Mouse (Mus musculus) MEL (cell line): ENCODE results near the gene Mrpl10.

Experiments
- BHLHE40 ChIP-seq: IDR thresholded peaks from 2 replicates; pipeline ENCODE4 v1.6.1; 2012; ENCODE audit warnings: low read depth, mild to moderate bottlenecking, inconsistent platforms, low read length, improper control_type of control experiment, borderline replicate concordance
- CHD2 ChIP-seq: IDR thresholded peaks from 2 replicates; pipeline ENCODE4 v1.6.1; 2011; ENCODE audit warnings: low read length, improper control_type of control experiment
- CTCF ChIP-seq, 3 experiments: IDR thresholded peaks in 2 of 3; conservative IDR thresholded peaks in 1 of 3; 2 replicates each; pipeline ENCODE4 v1.5.1; 2011 to 2012; ENCODE audit warnings: low read length in 3 of 3, low read depth in 2 of 3, mild to moderate bottlenecking in 2 of 3, improper control_type of control experiment in 1 of 3, inconsistent platforms in 1 of 3, mixed read lengths in 1 of 3, moderate library complexity in 1 of 3; ENCODE audit not compliant: control insufficient read depth in 1 of 3, insufficient read depth in 1 of 3, poor library complexity in 1 of 3, severe bottlenecking in 1 of 3
- ELF1 ChIP-seq: IDR thresholded peaks from 2 replicates; pipeline ENCODE4 v1.6.1; 2014; ENCODE audit warnings: low read depth, mild to moderate bottlenecking, inconsistent platforms, low read length, improper control_type of control experiment, moderate library complexity
- EP300 ChIP-seq, 2 experiments: IDR thresholded peaks; 2 replicates each; pipeline ENCODE4 v1.6.1; 2011; ENCODE audit warnings: improper control_type of control experiment in 2 of 2, low read length in 2 of 2, low read depth in 1 of 2, mild to moderate bottlenecking in 1 of 2
- GABPA ChIP-seq: IDR thresholded peaks from 2 replicates; pipeline ENCODE4 v1.6.1; 2012; ENCODE audit warnings: low read depth, mild to moderate bottlenecking, inconsistent platforms, low read length, improper control_type of control experiment, moderate library complexity
- HCFC1 ChIP-seq: IDR thresholded peaks from 2 replicates; pipeline ENCODE4 v1.6.1; 2012; ENCODE audit warnings: low read depth, mild to moderate bottlenecking, inconsistent platforms, low read length, improper control_type of control experiment, moderate library complexity
- JUND ChIP-seq: IDR thresholded peaks from 2 replicates; pipeline ENCODE4 v1.6.1; 2011; ENCODE audit warnings: low read depth, mild to moderate bottlenecking, improper control_type of control experiment, low read length
- UBTF ChIP-seq: IDR thresholded peaks from 2 replicates; pipeline ENCODE4 v1.6.1; 2012; ENCODE audit warnings: low read depth, mild to moderate bottlenecking, inconsistent platforms, low read length, improper control_type of control experiment, moderate library complexity, borderline replicate concordance; ENCODE audit not compliant: insufficient read depth

- TF ChIP-seq GABPA (no peak), BHLHE40 (no peak), CTCF (IDR thresholded peaks at IDR 0.05 in 2 of 3, conservative IDR thresholded peaks at IDR 0.05 in 1 of 3; ENCODE audit: control insufficient read depth in 1 of 3, insufficient read depth in 1 of 3, low read depth in 2 of 3, low read length in 3 of 3, poor library complexity in 1 of 3, severe bottlenecking in 1 of 3) (no peak), HCFC1 (no peak), UBTF (no peak), JUND (no peak), EP300 (IDR thresholded peaks at IDR 0.05; ENCODE audit: low read depth in 1 of 2, low read length in 2 of 2) (no peak), CHD2 (no peak), ELF1 (no peak)
Measured at GRCm38 (mm10) chr11:97086365-97086764, 45.0 kb downstream of the Mrpl10 start.
